Mouse (Mus musculus): Measurements from ENCODE around the gene Kpna3. TPM values are rescaled to one million over a fixed set of nuclear protein-coding genes. Genes with fewer than 3 reads are reported as not detected.
"Not testable (repeated sequence)": the region's sequence is repeated elsewhere in the genome, so short reads cannot be mapped to it uniquely, and the experiment has no call there.

Kpna3 gene
- total RNA-seq (2021): 10 to 100 TPM; 86.5 to 91.3 TPM

DNA sequence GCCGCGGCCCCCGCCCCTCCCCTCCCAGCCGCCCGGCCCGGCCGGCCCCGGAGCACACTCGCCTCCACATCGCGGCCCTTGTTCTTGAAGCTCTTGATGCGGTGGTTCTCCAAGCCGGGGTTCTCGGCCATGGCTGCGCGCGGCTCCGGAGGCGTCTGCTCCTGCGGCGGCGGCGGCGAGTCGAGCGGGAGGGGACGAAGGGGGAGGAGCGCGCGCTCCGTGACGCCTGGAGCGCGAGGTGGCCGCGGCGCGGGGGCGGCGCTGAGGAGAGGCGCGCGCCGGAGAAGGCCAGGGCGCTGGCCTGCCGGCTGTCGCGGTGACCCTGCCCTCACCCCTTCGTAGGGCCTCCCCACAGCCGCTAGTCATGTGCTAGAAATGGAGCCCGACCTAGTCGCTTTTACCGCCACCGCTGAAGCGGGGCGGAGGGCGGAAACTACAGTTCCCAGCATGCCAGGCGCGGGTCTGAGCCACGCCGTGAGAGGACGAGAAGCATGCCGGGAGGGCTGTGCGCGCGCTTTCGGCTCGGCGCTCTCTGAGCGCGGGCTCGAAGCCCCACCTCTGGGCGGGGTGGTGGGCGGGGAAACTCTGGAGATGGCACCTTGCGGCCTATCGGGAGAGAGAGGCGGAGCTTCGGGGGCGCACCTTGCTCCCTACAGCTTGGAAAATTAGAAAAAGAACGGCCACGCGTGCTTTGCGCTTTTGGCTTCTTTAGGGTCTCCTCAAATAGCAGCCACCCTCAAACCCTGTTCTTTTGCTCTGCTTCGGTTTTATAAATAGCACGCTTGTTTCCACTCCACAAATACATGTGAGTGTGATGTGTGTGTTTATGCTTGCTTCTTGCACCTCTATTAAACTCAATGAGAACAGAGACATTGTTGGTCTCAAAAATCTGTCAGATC lies at the start of gene Kpna3:
Gene Kpna3 (minus strand): TSS at position 214 of the 899 bp plus-strand sequence.
- intact Hi-C loops (cut with DNase I): loop anchor here (5.0 kb wide), 1 partner anchor 73 kb away; no protein-coding TSS in a partner anchor
- DNase-seq (ENCODE audit: extremely low spot score in 1 of 2, low spot score in 2 of 2): peak; percentile 95 to 99

DNA sequence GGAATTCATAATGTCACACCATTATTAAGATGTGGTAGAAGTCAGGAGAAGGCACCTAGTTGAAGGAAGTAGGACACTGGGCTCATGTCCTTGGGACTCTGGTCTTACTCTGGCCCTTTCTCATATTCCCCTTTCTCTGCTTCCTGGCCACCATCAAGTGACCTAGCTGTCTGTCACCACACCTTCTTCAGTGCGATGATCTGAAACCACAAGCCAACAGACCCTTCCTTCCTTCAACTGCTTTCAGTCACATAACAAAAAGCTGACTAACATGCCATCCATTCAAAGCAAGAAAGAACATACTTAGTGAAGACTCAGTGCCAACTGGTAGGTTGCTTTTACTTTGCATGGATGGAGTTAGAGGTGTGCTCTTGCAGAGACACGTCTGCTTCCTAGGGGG lies 20.7 kb upstream of the Kpna3 start:
- DNase-seq (ENCODE audit: extremely low spot score in 1 of 2, low spot score in 2 of 2): no peak
- intact Hi-C loops (cut with DNase I): no loop called here

DNA sequence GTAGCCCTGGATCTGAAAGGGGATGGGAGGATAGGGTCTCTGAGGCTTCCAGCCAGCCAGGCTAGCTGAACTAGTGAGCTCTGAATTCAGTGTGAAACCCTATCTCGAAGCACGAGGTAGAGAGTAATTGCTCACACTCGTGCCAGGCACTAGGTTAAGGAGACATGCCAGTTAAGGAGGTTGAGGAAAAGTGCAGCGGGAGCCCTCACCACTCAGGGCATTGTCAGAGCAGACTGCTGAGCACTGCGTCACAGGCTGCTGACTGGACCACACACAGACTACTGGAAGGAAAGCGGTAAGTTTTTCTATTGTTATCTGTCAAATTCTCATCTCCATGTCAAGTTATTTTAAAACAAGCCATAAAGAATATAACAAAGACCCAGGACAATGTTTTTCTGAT lies 17.8 kb upstream of the Kpna3 start:
- DNase-seq (ENCODE audit: extremely low spot score in 1 of 2, low spot score in 2 of 2): no peak
- intact Hi-C loops (cut with DNase I): no loop called here

DNA sequence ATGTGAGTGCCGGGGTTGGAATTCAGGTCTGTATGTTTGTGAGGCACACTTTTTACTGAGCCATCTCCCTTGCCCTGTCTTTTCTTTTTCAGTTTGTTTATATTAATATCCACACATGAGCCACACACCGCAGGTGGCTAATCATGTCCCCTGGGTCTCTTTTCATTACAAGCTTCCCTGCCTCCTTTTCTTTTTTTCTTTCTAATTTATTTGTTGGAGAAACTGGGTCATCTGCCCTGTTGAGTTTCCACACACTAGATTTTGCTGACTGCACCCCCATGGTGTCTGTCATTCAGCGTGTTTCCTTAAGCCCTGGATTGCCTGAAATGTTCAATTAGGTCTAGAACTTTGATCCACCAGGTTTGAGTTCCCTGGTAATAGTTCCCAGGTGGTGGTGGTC lies 15.9 kb upstream of the Kpna3 start:
- intact Hi-C loops (cut with DNase I): no loop called here
- DNase-seq (ENCODE audit: extremely low spot score in 1 of 2, low spot score in 2 of 2): no peak

GRCm38 (mm10) chr14:61453032-61453431 lies 13.4 kb upstream of the Kpna3 start:
- no peak for DNase-seq (ENCODE audit: extremely low spot score in 1 of 2, low spot score in 2 of 2)
- intact Hi-C loops (cut with DNase I): no loop called here

GRCm38 (mm10) chr14:61452481-61452880 lies 12.8 kb upstream of the Kpna3 start:
- no peak for DNase-seq (ENCODE audit: extremely low spot score in 1 of 2, low spot score in 2 of 2)
- intact Hi-C loops (cut with DNase I): no loop called here

GRCm38 (mm10) chr14:61447775-61448174 lies 8.1 kb upstream of the Kpna3 start:
- intact Hi-C loops (cut with DNase I): no loop called here
- no peak for DNase-seq (ENCODE audit: extremely low spot score in 1 of 2, low spot score in 2 of 2)

DNA sequence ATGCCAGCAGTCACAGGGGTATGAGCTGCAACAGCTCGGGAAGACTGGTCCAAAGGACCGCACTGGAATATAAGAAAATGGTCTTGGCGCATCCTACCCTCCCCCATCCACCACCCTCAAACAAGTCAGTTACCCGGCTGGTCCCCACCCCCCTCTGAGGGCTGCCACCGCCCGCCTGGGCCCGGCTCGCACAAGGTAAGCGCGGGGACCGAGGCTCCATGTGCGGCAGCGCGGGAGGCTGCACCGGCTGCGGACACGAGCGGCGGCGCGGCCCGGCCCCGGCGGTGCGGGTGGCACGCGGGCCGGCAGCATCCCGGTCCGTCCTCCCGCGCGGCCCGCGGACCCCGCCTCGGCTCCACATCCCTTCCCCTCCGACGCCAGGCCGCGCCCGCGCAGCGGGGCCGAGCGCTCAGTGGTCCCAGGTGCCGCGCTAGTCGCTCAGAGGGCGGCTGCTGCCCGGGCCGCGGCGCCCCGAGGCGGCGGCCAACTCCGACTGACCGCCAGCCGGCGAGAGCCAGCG lies 473 bp downstream of the Kpna3 start:
- intact Hi-C loops (cut with DNase I): loop anchor here (5.0 kb wide), 1 partner anchor 72 kb away; no protein-coding TSS in a partner anchor
- peak; percentile 35 to 81 for DNase-seq (ENCODE audit: extremely low spot score in 1 of 2, low spot score in 2 of 2)

DNA sequence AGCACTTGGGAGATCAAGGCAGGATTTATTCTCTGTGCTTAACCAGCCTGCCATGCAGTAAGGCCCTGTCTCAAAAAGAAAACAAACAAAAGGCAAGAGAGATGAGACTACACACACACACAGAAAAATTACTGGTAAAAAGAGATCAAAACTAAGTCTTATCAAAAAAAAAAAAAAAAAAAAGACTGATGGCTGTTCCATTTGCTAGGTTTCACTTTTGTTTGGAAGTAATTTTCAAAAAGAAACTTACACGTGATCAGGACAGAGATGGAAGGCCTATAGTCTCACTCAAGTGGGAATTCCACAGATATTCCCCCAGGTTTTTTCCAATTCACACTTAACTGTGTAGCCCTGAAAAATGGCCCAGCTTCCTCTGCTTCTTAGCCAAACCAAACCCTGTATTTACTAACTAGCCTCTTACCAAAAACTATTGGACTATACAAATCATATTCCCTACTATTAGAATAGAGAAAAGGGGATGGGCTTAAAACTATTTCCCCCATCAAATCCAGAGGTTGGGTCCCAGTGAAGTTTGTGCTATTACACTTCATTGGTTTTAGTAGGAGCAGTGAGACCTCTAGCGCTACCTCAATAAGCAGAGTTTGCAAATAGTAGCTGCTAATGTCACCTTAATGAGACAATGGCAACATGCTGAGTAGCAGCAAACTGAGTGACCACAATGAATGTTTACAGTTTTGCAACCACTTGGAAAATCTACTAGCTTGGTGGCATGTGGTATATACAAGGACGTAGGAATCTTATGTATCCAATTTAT lies 1.3 kb downstream of the Kpna3 start:
- intact Hi-C loops (cut with DNase I): loop anchor here (5.0 kb wide), 1 partner anchor 71 kb away; no protein-coding TSS in a partner anchor
- no peak for DNase-seq (ENCODE audit: extremely low spot score in 1 of 2, low spot score in 2 of 2)

GRCm38 (mm10) chr14:61436866-61437265 lies 2.8 kb downstream of the Kpna3 start:
- intact Hi-C loops (cut with DNase I): loop anchor here (5.0 kb wide), 1 partner anchor 70 kb away; no protein-coding TSS in a partner anchor
- no peak for DNase-seq (ENCODE audit: extremely low spot score in 1 of 2, low spot score in 2 of 2)

DNA sequence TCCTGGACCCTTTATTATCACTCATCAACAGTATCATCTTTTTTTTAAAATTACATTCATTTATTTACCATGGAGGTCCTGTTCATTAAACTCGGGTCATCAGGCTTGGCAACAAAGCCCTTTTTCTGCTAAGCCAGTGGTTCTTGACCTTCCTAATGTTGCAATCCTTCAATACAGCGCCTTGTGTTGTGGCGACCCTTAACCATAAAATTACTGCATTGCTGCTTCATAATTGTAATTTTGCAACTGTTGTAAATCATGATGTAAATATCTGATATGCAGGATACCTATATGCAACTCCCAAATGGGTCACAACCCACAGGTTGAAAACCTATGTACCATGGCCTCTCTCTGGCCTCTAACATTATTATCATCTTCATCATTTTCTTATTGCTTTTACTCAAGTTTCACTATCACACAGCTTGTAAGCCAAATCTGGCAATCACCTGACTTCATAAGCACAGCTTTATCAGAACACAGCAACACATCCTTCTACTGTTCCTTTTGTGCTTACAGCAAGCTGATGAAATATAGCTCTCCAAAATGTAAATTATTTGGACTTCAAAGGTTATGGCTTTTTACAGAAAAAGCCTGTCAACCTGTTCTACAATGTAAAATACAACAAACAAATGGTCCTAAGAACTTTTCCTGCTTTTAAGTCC lies 11.4 kb downstream of the Kpna3 start:
- DNase-seq (ENCODE audit: extremely low spot score in 1 of 2, low spot score in 2 of 2): no peak
- intact Hi-C loops (cut with DNase I): no loop called here

DNA sequence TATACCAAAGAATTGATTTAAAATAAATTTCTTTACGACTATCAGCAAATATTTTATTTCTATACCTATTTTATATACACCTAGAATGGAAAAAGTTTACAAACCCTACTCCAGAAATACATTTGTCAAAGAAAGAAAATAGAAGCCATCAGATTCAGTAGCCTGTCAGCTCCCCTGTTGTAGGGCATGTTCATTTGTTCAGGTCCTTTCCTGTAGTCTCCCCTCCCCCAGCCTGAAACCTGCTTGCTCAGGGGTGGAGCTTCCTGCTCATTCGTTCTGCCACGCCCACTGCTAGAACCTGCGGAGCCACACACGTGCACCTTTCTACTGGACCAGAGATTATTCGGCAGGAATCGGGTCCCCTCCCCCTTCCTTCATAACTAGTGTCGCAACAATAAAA lies 12.6 kb downstream of the Kpna3 start:
- DNase-seq (ENCODE audit: extremely low spot score in 1 of 2, low spot score in 2 of 2); intact Hi-C loops (cut with DNase I): not testable (repeated sequence)

- intact Hi-C loops (cut with DNase I): no loop called here
- DNase-seq (ENCODE audit: extremely low spot score in 1 of 2, low spot score in 2 of 2): no peak
These were observed 14.5 kb downstream of the Kpna3 start for GRCm38 (mm10) chr14:61425080-61425665.

GRCm38 (mm10) chr14:61415719-61416118 lies 24.0 kb downstream of the Kpna3 start:
- no peak for DNase-seq (ENCODE audit: extremely low spot score in 1 of 2, low spot score in 2 of 2)
- intact Hi-C loops (cut with DNase I): no loop called here

- intact Hi-C loops (cut with DNase I): no loop called here
- DNase-seq (ENCODE audit: extremely low spot score in 1 of 2, low spot score in 2 of 2): no peak
These were observed 24.4 kb downstream of the Kpna3 start for GRCm38 (mm10) chr14:61415311-61415710.

DNA sequence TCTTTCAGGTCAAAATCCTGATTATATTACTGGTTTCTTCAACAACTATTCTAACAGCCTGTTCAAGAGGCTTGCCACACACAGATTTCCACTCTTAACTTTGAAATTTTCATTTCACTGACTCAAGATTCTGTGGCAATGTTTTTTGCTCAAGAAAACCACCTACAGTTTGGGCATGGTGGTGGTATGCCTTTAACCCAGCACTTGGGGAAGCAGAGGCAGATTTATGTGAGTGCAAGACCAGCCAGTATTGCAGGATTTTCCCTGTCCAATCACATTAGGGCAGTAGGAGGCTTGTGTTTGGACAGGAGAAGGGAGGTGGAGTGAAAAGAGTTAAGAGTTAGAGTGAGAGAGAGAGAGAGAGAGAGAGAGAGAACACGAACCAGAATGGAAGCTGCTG lies 24.9 kb downstream of the Kpna3 start:
- no peak for DNase-seq (ENCODE audit: extremely low spot score in 1 of 2, low spot score in 2 of 2)
- intact Hi-C loops (cut with DNase I): no loop called here

DNA sequence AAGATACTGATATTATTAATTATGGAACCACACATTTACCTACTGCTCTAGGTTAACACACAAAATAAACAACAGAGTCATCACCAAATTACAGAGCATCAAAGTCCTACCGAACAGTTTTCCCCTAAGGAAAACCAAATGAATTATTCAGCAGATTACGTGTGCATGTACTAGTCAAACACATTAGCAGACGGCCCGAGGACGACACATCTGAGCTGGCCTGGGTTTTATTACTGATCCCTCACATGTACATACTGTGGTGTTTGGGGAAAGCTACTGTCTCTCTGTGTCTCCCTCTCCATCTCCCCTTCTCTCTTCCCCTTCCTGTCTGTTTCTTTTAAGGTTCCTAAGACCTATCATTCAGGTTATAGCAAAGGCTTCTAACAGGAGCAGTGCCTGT lies 25.5 kb downstream of the Kpna3 start:
- intact Hi-C loops (cut with DNase I): no loop called here
- no peak for DNase-seq (ENCODE audit: extremely low spot score in 1 of 2, low spot score in 2 of 2)

GRCm38 (mm10) chr14:61413686-61414085 lies 26.0 kb downstream of the Kpna3 start:
- intact Hi-C loops (cut with DNase I): no loop called here
- no peak for DNase-seq (ENCODE audit: extremely low spot score in 1 of 2, low spot score in 2 of 2)

GRCm38 (mm10) chr14:61410020-61410419 lies 29.7 kb downstream of the Kpna3 start:
- intact Hi-C loops (cut with DNase I): no loop called here
- DNase-seq (ENCODE audit: extremely low spot score in 1 of 2, low spot score in 2 of 2): no peak

All from left cerebral cortex, postnatal 10 days (tissue).